Mouse (Mus musculus) intestine, embryonic 16.5 days (tissue): ENCODE measurements around the gene Vmn1r152. TPM values are rescaled to one million over a fixed set of nuclear protein-coding genes. Genes with fewer than 3 reads are reported as not detected.
"Not testable (repeated sequence)": the region's sequence is repeated elsewhere in the genome, so short reads cannot be mapped to it uniquely, and the experiment has no call there.

Experiments
- ATAC-seq: fragments of 200-750 bp; cut with Nextera tagmentation; 2 replicates; pipeline ENCODE4 v1.8.0; 2017; ENCODE audit warnings: moderate TSS enrichment, moderate library complexity
- H3K27ac ChIP-seq: fragments of 300-500 bp; sonication (generic); 2 replicates; pipeline ENCODE4 v1.5.1; 2014; ENCODE audit warnings: mild to moderate bottlenecking, low read length
- H3K27me3 ChIP-seq: fragments of 300-500 bp; sonication (generic); replicated peaks from 2 replicates; pipeline ENCODE4 v1.6.1; 2014; ENCODE audit warnings: low read length, control low read depth, mixed read lengths; ENCODE audit not compliant: control insufficient read depth, insufficient read depth
- H3K36me3 ChIP-seq: fragments of 300-500 bp; sonication (generic); 2 replicates; pipeline ENCODE4 v1.6.1; 2014; ENCODE audit warnings: low read length, control low read depth; ENCODE audit not compliant: control insufficient read depth, insufficient read depth
- H3K4me1 ChIP-seq: fragments of 300-500 bp; sonication (generic); 2 replicates; pipeline ENCODE4 v1.6.1; 2014; ENCODE audit warnings: low read length, control low read depth, mixed read lengths; ENCODE audit not compliant: control insufficient read depth, insufficient read depth
- H3K4me2 ChIP-seq: fragments of 300-500 bp; sonication (generic); 2 replicates; pipeline ENCODE4 v1.6.1; 2014; ENCODE audit warnings: low read depth, low read length, control low read depth
- H3K4me3 ChIP-seq: fragments of 300-500 bp; sonication (generic); 2 replicates; pipeline ENCODE4 v1.5.1; 2014; ENCODE audit warnings: mild to moderate bottlenecking, low read length
- H3K9ac ChIP-seq: fragments of 300-500 bp; sonication (generic); 2 replicates; pipeline ENCODE4 v1.6.1; 2014; ENCODE audit warnings: low read depth, low read length
- H3K9me3 ChIP-seq: fragments of 300-500 bp; sonication (generic); 2 replicates; pipeline ENCODE4 v1.6.1; 2016; ENCODE audit warnings: low read length, control low read depth; ENCODE audit not compliant: control insufficient read depth
- WGBS: fragments of 180-500 bp; shearing (Covaris S2); extraction: QIAGEN DNeasy Blood & Tissue Kit; methylation state at CpG from one replicate; pipeline ENCODE4 v1.1.7; 2014; 5-methylcytosine and 5-hydroxymethylcytosine counted together
- polyA plus RNA-seq: library from polyadenylated mRNA; unstranded; fragments of >200 nt; fragmentation: Nextera tagmentation; extraction: Ambion mirVana; gene quantifications from 2 replicates; pipeline ENCODE4 v1.2.1, GENCODE M21; 2015

Gene Vmn1r152
- polyA plus RNA-seq, result not detected in 2 replicates

DNA sequence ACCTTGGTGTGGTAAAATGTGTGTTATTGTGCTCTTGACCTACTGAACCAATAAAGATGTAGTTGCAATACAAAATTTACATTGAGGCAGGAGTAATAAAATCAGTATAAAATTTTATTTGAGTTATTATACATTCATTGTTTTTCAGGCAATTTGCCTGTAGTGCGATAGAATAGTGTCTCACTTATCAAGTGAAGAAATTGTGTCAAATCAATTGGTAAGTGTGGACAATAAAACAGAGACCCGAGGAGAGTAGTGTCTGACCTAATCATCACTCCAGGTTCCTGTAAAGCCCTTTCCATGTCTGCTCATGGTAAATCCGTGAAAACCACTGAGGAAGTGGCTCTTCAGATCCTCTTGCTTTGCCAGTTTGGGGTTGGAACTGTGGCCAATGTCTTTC lies at the start of gene Vmn1r152:
Vmn1r152 (plus strand) TSS at position 301 of the 400 bp plus-strand sequence.
- not testable (repeated sequence) for H3K4me1 ChIP-seq, H3K36me3 ChIP-seq, H3K9me3 ChIP-seq, H3K4me3 ChIP-seq, H3K27ac ChIP-seq, ATAC-seq, H3K27me3 ChIP-seq, H3K4me2 ChIP-seq, H3K9ac ChIP-seq
- WGBS, result no CpG with 5 or more reads among the region's 3 CpGs

GRCm38 (mm10) chr7:22499578-22499977 lies 23.2 kb upstream of the Vmn1r152 start, which contains the start of gene Vmn1r151:
Gene Vmn1r151 (minus strand): TSS chr7:22499678.
- H3K27ac ChIP-seq, ATAC-seq, H3K36me3 ChIP-seq, H3K4me1 ChIP-seq, H3K9me3 ChIP-seq, H3K4me3 ChIP-seq, H3K9ac ChIP-seq, H3K27me3 ChIP-seq, H3K4me2 ChIP-seq: not testable (repeated sequence)
- 37% methylated on average over 1 of the region's 3 CpGs for WGBS

GRCm38 (mm10) chr7:22534787-22535186 lies 12.0 kb downstream of the Vmn1r152 start, which contains the start of gene Gm8677:
Gene Gm8677 (minus strand): TSS chr7:22534887.
- not testable (repeated sequence) for H3K4me3 ChIP-seq, ATAC-seq, H3K27me3 ChIP-seq, H3K9ac ChIP-seq, H3K36me3 ChIP-seq, H3K9me3 ChIP-seq, H3K27ac ChIP-seq, H3K4me1 ChIP-seq, H3K4me2 ChIP-seq
- WGBS, result no CpG with 5 or more reads among the region's 1 CpGs

- not testable (repeated sequence) for H3K4me3 ChIP-seq, H3K27ac ChIP-seq, ATAC-seq, H3K36me3 ChIP-seq, H3K4me1 ChIP-seq, H3K9me3 ChIP-seq, H3K4me2 ChIP-seq, H3K9ac ChIP-seq, H3K27me3 ChIP-seq
- WGBS, result no CpG with 5 or more reads among the region's 3 CpGs
Observed at GRCm38 (mm10) chr7:22565243-22565642, 42.5 kb downstream of the Vmn1r152 start, which contains the start of gene Gm4201. Gene Gm4201 (minus strand): TSS chr7:22565343.

Other genes starting within 250 kb of the Vmn1r152 start
- not detected in 2 replicates for gene Gm4187, start 193.2 kb upstream of the Vmn1r152 start, polyA plus RNA-seq
- not detected in 2 replicates for gene Gm8660, start 151.9 kb upstream of the Vmn1r152 start, polyA plus RNA-seq
- not detected in 2 replicates for gene Vmn1r148, start 109.4 kb upstream of the Vmn1r152 start, polyA plus RNA-seq
- gene Vmn1r149, start 84.7 kb upstream of the Vmn1r152 start, polyA plus RNA-seq, result not detected in 2 replicates
- not detected in 2 replicates for gene Gm10665, start 58.9 kb upstream of the Vmn1r152 start, polyA plus RNA-seq
- gene Vmn1r151, start 23.3 kb upstream of the Vmn1r152 start, polyA plus RNA-seq, result not detected in 2 replicates
- not detected in 2 replicates for gene Gm8677, start 11.9 kb downstream of the Vmn1r152 start, polyA plus RNA-seq
- not detected in 2 replicates for gene Gm4201, start 42.4 kb downstream of the Vmn1r152 start, polyA plus RNA-seq
- gene Gm4565, start 65.2 kb downstream of the Vmn1r152 start, polyA plus RNA-seq, result not detected in 2 replicates
- not detected in 2 replicates for gene Vmn1r155, start 135.1 kb downstream of the Vmn1r152 start, polyA plus RNA-seq
- not detected in 2 replicates for gene Gm8693, start 169.3 kb downstream of the Vmn1r152 start, polyA plus RNA-seq
- not detected in 2 replicates for gene Gm4567, start 196.7 kb downstream of the Vmn1r152 start, polyA plus RNA-seq
- gene Vmn1r157, start 238.7 kb downstream of the Vmn1r152 start, polyA plus RNA-seq, result not detected in 2 replicates